Mouse (Mus musculus) hindbrain, embryonic 14.5 days (tissue): ENCODE measurements at regions not wholly inside any gene's neighbourhood (a gene's known extent, or its start where the extent isn't known, plus 50 kb on each side); places are given as distances from the start of the nearest gene placed in this dataset. TPM values are rescaled to one million over a fixed set of nuclear protein-coding genes. Genes with fewer than 3 reads are reported as not detected.

ENCODE experiments used
- ATAC-seq: fragments of 200-750 bp; cut with Nextera tagmentation; 2 replicates; pipeline ENCODE4 v1.8.0; 2017; ENCODE audit warnings: moderate number of reproducible peaks, mild to moderate bottlenecking, moderate TSS enrichment, moderate library complexity; ENCODE audit not compliant: low FRiP score
- DNase-seq: peaks from one replicate; pipeline ENCODE4 v3.0.0-alpha.2; 2015; ENCODE audit warnings: low spot score
- H3K27ac ChIP-seq: fragments of 300-500 bp; sonication (generic); 2 replicates; pipeline ENCODE4 v1.5.1; 2014; ENCODE audit warnings: mild to moderate bottlenecking, moderate library complexity
- H3K27me3 ChIP-seq: fragments of 300-500 bp; sonication (generic); 2 replicates; pipeline ENCODE4 v1.6.1; 2014; ENCODE audit warnings: mild to moderate bottlenecking, low read length, mixed read lengths; ENCODE audit not compliant: control insufficient read depth, insufficient read depth
- H3K36me3 ChIP-seq: fragments of 300-500 bp; sonication (generic); replicated peaks from 2 replicates; pipeline ENCODE4 v1.6.1; 2014; ENCODE audit not compliant: control insufficient read depth, insufficient read depth
- H3K4me1 ChIP-seq: fragments of 300-500 bp; sonication (generic); replicated peaks from 2 replicates; pipeline ENCODE4 v1.6.1; 2014; ENCODE audit warnings: antibody characterized with exemption, low read length, mixed read lengths; ENCODE audit not compliant: control insufficient read depth, insufficient read depth
- H3K4me2 ChIP-seq: fragments of 300-500 bp; sonication (generic); replicated peaks from 2 replicates; pipeline ENCODE4 v1.6.1; 2014; ENCODE audit warnings: mild to moderate bottlenecking, moderate library complexity
- H3K4me3 ChIP-seq: fragments of 300-500 bp; sonication (generic); replicated peaks from 2 replicates; pipeline ENCODE4 v1.5.1; 2014; ENCODE audit warnings: mild to moderate bottlenecking, low read length
- H3K9ac ChIP-seq: fragments of 300-500 bp; sonication (generic); 2 replicates; pipeline ENCODE4 v1.6.1; 2014
- H3K9me3 ChIP-seq: fragments of 300-500 bp; sonication (generic); 2 replicates; pipeline ENCODE4 v1.6.1; 2016; ENCODE audit warnings: low read length; ENCODE audit not compliant: control insufficient read depth
- WGBS: fragments of 180-500 bp; shearing (Covaris S2); extraction: QIAGEN DNeasy Blood & Tissue Kit; methylation state at CpG from one replicate; pipeline ENCODE4 v1.1.7; 2014; 5-methylcytosine and 5-hydroxymethylcytosine counted together
- microRNA-seq: library from miRNA; unstranded; fragments of <30 nt; microRNA quantifications from one replicate; pipeline ENCODE4, GENCODE M21; 2016

DNA sequence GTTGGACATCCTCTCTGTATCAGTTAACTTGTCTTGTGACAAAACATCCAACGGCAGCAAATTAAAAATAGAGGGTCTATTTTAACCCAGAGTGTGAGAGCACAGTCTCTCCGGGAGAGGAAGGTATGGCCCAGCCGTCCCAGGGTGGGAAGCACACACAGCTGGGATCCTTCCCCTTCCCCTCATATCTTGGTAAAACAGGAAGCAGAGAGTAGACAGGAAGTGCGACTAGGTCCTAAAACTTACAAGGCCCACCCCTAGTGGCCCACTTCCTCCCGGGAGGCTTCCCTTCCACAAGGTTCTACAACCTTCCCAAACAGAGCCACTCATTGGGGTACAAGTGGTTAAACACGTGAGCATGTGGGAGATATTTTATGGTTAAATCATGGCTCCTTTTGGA, 56.4 kb upstream of the Max start:
- no peak for DNase-seq
- WGBS, result 79% methylated on average over 6 of the region's 6 CpGs

DNA sequence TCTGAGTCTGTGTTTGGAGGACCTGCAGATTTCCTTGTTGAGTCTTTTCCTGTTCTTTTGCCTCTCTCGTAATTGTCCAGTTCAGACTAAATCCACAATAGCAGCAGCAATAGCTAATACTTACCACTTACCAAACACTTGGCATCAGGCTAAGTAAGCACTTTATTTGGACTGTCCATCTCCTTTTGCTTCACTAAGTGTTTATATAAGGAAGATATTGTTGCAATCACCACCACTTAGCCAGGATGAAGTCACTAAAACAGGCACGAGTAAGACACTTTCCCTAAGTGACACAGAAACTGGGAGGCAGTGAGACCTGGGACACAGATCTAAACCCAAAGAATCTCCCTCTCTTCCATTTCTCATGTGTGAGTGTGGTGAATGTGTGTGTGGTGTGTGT, 52.9 kb upstream of the Max start:
- WGBS, result 95% methylated on average over 2 of the region's 2 CpGs
- Histone ChIP-seq H3K27ac (no peak overlapping the region), H3K36me3 (no peaks in the 10 kb centered on the region), H3K4me3 (no peak overlapping the region), H3K27me3 (no peaks in the 10 kb centered on the region), H3K4me2 (no peak overlapping the region), H3K9me3 (no peaks in the 10 kb centered on the region), H3K9ac (no peak overlapping the region), H3K4me1 (no peaks in the 10 kb centered on the region)
- no peak for ATAC-seq
- DNase-seq, result no peak

More for the DNA sequence above, 56.4 kb upstream of the Max start:
- ATAC-seq, result no peak
- no peaks in the 10 kb centered on the region for H3K9me3 ChIP-seq
- H3K27ac ChIP-seq, result no peak overlapping the region
- no peaks in the 10 kb centered on the region for H3K36me3 ChIP-seq
- H3K4me1 ChIP-seq, result 0 out of 2 replicates have a peak, but pooled peaks cover 6% of the 10 kb centered on the region
- no peaks in the 10 kb centered on the region for H3K27me3 ChIP-seq
- H3K4me2 ChIP-seq, result no peak overlapping the region
- no peak overlapping the region for H3K4me3 ChIP-seq
- no peak overlapping the region for H3K9ac ChIP-seq

Small RNAs in the stretch of these regions (microRNA-seq; reads per million reads assigned to microRNA genes)
- gene Gm22696, result not detected
